Mouse (Mus musculus): ENCODE results near the gene Tm7sf3. TPM values are rescaled to one million over a fixed set of nuclear protein-coding genes. Genes with fewer than 3 reads are reported as not detected.

The Tm7sf3 gene
- polyA plus RNA-seq, 1 experiment from 2014 or later = 31.8 TPM

DNA sequence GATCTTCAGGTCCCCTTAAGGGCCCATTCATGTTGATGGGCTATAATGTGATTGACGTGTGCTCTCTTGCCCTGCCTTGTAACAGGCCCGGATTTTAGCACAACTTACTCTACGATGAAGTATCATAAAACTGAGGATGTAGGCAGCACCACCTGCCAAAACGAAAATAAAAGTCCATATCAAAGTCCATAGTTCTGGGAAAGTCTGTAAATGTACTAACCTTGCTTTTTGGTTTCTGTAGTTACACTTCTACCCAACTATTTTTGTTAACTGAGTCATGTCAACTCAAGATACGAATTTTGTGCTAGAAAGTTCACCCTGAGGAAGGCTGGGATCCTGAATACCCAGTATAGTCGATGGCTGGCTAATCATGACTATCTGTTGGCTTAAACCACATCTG is 1.6 kb downstream of the Tm7sf3 start:
- H3K36me3 ChIP-seq (ENCODE audit: control insufficient read depth, insufficient read depth, low read length) = no peaks in the 10 kb centered on the region
- no peak overlapping the region for H3K27ac ChIP-seq (ENCODE audit: low read depth, low read length)
- peaks cover 8% of the 10 kb centered on the region; the same call in 1 of the 2 replicates for H3K4me1 ChIP-seq (ENCODE audit: control insufficient read depth, insufficient read depth, low read length)
- H3K27me3 ChIP-seq (ENCODE audit: control insufficient read depth, insufficient read depth, low read length) = no peaks in the 10 kb centered on the region
- no peak overlapping the region for H3K4me3 ChIP-seq (ENCODE audit: low read depth, low read length)
- WGBS = 86% methylated on average over 6 of the region's 6 CpGs
- no peak overlapping the region for H3K9ac ChIP-seq (replicated peaks; ENCODE audit: low read depth, low read length)
- H3K9me3 ChIP-seq (ENCODE audit: control insufficient read depth, low read length) = no peaks in the 10 kb centered on the region
- no peak for ATAC-seq (ENCODE audit: low read depth)
- no peak overlapping the region for H3K4me2 ChIP-seq (ENCODE audit: low read depth, low read length)

DNA sequence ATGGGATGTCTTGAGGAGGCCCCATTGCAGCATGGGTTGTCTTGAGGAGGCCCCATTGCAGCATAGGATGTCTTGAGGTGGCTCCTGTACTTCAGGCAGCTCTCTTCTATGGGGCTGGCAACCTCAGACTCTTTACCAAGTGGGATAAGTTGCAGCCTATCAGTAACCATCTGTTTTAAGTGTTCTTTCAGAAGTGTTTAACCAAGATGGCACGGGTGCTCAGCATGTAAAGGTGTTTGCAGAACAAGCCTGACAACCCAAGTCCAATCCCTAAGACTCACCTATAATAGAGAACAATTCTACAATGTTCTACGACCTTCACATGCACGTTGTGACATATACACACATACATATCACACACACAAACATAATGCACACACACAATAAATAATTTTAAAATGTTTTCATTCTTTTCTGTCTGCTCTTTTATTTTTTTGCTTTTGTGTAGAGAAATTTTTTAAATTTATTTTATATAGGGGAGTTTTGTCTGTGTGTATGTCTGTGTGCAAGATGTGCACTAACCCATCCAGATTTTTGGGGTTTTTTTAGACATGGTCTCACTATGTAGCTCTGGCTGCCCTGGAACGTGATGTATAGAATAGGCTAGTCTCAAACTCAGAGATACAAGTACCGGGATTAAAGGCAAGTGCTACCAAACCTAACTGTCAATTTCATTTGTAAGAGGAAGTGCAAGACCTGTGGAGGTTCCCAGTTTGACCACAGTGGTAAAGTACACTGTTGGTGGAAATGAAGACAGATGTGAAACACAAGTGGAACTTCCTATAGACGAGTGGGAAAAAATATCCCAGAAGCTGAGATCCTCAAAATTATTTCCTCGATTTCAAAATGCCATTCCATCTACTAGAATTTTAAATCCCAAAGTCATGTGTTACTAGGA is 2.3 kb downstream of the Tm7sf3 start:
- Histone ChIP-seq H3K4me2 (ENCODE audit: low read depth, low read length) (no peak overlapping the region), H3K27me3 (ENCODE audit: control insufficient read depth, insufficient read depth, low read length) (no peaks in the 10 kb centered on the region), H3K4me3 (ENCODE audit: low read depth, low read length) (no peak overlapping the region), H3K27ac (ENCODE audit: low read depth, low read length) (no peak overlapping the region), H3K9me3 (ENCODE audit: control insufficient read depth, low read length) (no peaks in the 10 kb centered on the region), H3K4me1 (ENCODE audit: control insufficient read depth, insufficient read depth, low read length) (peaks cover 8% of the 10 kb centered on the region; the same call in 1 of the 2 replicates), H3K36me3 (ENCODE audit: control insufficient read depth, insufficient read depth, low read length) (no peaks in the 10 kb centered on the region), H3K9ac (replicated peaks; ENCODE audit: low read depth, low read length) (no peak overlapping the region)
- no peak for ATAC-seq (ENCODE audit: low read depth)
- WGBS = 91% methylated on average over 7 of the region's 7 CpGs

DNA sequence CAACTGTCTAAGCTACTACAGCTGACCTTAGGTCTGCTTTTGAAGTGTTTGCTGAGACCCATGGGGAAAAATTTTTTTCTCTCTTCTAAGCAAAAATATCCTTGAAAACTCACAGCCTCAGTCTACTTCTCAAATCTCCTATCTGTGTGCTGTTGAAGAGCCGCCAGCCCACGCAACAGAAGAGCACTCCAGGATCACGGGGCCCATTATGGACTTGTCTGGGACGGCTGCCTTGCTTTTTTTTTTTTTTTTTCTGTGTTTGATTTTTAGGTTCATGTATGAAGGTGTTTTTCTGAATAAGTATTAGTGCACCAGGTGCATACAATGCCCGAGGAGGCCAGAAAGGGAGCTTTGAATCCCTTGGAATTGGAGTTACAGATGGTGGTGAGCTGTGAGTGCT is 6.1 kb downstream of the Tm7sf3 start:
- 90% methylated on average over 5 of the region's 5 CpGs for WGBS
- Histone ChIP-seq H3K4me3 (ENCODE audit: low read depth, low read length) (no peak overlapping the region), H3K27me3 (ENCODE audit: control insufficient read depth, insufficient read depth, low read length) (no peaks in the 10 kb centered on the region), H3K9me3 (ENCODE audit: control insufficient read depth, low read length) (no peaks in the 10 kb centered on the region), H3K4me1 (ENCODE audit: control insufficient read depth, insufficient read depth, low read length) (peaks cover 5% of the 10 kb centered on the region; the same call in 1 of the 2 replicates), H3K4me2 (ENCODE audit: low read depth, low read length) (no peak overlapping the region), H3K9ac (replicated peaks; ENCODE audit: low read depth, low read length) (no peak overlapping the region), H3K36me3 (ENCODE audit: control insufficient read depth, insufficient read depth, low read length) (no peaks in the 10 kb centered on the region), H3K27ac (ENCODE audit: low read depth, low read length) (no peak overlapping the region)
- ATAC-seq (ENCODE audit: low read depth) = no peak

DNA sequence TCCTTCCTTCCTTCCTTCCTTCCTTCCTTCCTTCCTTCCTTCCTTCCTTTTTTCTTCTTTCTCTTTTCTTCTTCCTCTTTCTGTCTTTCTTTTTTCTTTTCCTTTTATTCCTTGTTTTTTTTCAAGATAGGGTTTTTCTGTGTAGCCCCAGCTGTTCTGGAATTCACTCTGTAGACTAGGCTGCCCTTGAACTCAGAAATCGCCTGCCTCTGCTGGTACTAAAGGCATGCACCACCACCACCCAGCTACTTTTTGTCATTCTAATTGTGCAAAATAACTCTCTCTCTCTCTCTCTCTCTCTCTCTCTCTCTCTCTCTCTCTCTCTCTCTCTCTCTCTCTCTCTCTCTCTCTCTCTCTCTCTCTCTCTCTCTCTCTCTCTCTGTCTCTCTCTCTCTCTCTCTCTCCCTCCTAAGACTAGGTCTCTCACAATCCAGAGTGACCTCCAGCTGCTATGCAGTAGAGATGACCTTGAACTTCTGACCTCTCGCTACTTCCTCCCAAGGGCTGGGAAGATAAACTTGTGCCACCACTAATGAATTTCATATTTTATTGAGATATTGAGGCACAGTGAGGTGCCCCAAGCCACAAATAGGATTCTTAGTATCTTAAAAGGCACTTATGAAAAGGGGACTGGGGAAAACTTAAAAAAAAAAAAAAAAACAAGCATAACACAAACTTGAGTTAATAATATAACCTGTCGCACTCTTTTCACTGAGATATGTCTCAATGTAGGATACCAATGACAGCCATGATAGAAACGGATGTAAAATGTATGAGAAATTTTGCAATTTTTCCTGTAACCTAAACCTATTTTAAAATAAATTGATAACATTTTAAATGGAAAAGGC is 7.6 kb downstream of the Tm7sf3 start:
- Histone ChIP-seq H3K27me3 (ENCODE audit: control insufficient read depth, insufficient read depth, low read length) (no peaks in the 10 kb centered on the region), H3K4me2 (ENCODE audit: low read depth, low read length) (no peak overlapping the region), H3K4me3 (ENCODE audit: low read depth, low read length) (no peak overlapping the region), H3K9ac (replicated peaks; ENCODE audit: low read depth, low read length) (no peak overlapping the region), H3K4me1 (ENCODE audit: control insufficient read depth, insufficient read depth, low read length) (peaks cover 5% of the 10 kb centered on the region; the same call in 1 of the 2 replicates), H3K9me3 (ENCODE audit: control insufficient read depth, low read length) (no peaks in the 10 kb centered on the region), H3K36me3 (ENCODE audit: control insufficient read depth, insufficient read depth, low read length) (no peaks in the 10 kb centered on the region), H3K27ac (ENCODE audit: low read depth, low read length) (no peak overlapping the region)
- ATAC-seq (ENCODE audit: low read depth) = no peak
- 67% methylated on average over 4 of the region's 4 CpGs for WGBS

DNA sequence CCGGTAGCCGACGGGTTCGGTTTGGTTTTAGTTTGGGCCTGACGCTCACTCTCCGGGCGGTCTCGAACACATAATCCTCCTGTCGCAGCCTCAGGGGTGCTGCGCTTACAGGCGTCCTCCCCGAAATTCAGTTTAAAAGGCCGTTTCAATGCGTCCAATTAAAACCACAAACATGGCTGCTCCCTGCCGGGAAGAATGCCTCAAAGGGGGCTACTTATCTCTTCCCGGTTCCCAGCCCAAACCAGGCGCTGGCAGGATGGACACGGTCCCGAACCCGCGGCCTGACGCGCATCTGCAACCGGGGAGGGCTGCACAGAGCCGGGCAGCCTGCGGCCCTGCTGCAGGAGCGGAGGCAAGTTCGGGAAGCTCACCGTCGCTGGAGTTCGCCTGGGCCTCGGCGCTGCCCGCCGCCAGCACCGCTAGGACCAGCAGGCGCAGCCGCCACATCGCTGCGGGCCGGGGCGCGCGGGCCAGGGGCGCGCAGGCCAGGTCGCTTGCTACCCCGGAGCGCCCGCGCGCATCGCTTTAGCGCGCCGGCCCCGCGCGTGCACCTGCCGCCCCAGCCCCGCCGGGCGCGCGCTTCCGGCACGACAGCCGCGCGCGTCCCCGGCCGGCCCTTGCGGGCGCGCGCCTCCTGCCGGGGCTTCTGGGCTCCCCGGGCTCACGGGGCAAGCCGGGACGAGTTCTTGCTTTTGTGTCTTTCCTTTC is 8.5 kb downstream of the Tm7sf3 start:
- Histone ChIP-seq H3K27ac (ENCODE audit: low read depth, low read length) (peak overlapping the region; percentile 66), H3K27me3 (ENCODE audit: control insufficient read depth, insufficient read depth, low read length) (no peaks in the 10 kb centered on the region), H3K9ac (replicated peaks; ENCODE audit: low read depth, low read length) (peak overlapping the region; percentile 71), H3K4me1 (ENCODE audit: control insufficient read depth, insufficient read depth, low read length) (peaks cover 5% of the 10 kb centered on the region; the same call in 1 of the 2 replicates), H3K36me3 (ENCODE audit: control insufficient read depth, insufficient read depth, low read length) (no peaks in the 10 kb centered on the region), H3K9me3 (ENCODE audit: control insufficient read depth, low read length) (no peaks in the 10 kb centered on the region), H3K4me3 (ENCODE audit: low read depth, low read length) (peak overlapping the region; percentile 62), H3K4me2 (ENCODE audit: low read depth, low read length) (peak overlapping the region; percentile 67)
- under 1% methylated on average over 73 of the region's 82 CpGs for WGBS
- peak; percentile 95 for ATAC-seq (ENCODE audit: low read depth)

DNA sequence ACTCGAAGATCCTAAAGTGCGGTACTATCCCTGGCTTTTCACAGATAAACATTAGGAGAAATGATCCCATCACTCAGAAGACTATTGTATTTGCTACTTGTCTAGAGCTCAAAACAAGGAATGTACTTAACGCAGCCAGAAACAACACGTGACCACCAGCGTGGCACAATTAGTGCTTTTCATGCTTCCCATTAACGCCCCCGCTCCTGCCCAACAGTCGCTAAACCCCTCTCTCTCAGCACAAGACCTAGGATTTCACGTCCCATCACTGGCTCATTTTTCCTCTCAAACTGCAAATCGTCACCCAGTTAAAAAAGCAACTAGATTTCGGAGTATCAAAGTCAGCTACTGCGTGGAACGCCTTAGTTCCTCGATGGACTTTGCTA is 9.0 kb downstream of the Tm7sf3 start:
- peak overlapping the region; percentile 71 for H3K9ac ChIP-seq (replicated peaks; ENCODE audit: low read depth, low read length)
- H3K4me3 ChIP-seq (ENCODE audit: low read depth, low read length) = peak overlapping the region; percentile 62
- peak; percentile 51 for ATAC-seq (ENCODE audit: low read depth)
- H3K9me3 ChIP-seq (ENCODE audit: control insufficient read depth, low read length) = no peaks in the 10 kb centered on the region
- H3K27ac ChIP-seq (ENCODE audit: low read depth, low read length) = peak overlapping the region; percentile 66
- H3K27me3 ChIP-seq (ENCODE audit: control insufficient read depth, insufficient read depth, low read length) = no peaks in the 10 kb centered on the region
- H3K36me3 ChIP-seq (ENCODE audit: control insufficient read depth, insufficient read depth, low read length) = no peaks in the 10 kb centered on the region
- H3K4me2 ChIP-seq (ENCODE audit: low read depth, low read length) = peak overlapping the region; percentile 67
- H3K4me1 ChIP-seq (ENCODE audit: control insufficient read depth, insufficient read depth, low read length) = peaks cover 5% of the 10 kb centered on the region; the same call in 1 of the 2 replicates
- WGBS = 11% methylated on average over 14 of the region's 14 CpGs

DNA sequence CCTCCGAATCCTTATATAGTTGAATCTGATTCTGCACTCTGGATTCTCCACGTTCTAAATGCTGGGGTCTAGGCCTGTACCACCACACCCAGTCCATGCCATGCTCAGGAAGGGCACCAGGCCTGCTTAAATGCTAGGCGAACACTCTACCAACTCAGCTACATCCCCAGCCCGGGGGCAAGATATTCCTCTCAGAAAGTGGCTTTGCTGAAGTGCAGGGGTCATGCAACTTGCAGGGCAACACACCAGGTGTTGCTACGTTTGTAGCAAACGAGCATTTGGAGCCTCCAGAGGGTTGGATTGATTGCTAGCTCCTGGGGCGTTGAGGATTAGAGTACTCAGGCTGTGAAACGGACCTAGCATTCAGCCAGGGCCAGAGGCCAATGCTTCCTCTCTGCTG is 9.5 kb downstream of the Tm7sf3 start:
- H3K4me2 ChIP-seq (ENCODE audit: low read depth, low read length) = peak overlapping the region; percentile 67
- no peaks in the 10 kb centered on the region for H3K9me3 ChIP-seq (ENCODE audit: control insufficient read depth, low read length)
- H3K4me1 ChIP-seq (ENCODE audit: control insufficient read depth, insufficient read depth, low read length) = peaks cover 5% of the 10 kb centered on the region; the same call in 1 of the 2 replicates
- no peaks in the 10 kb centered on the region for H3K27me3 ChIP-seq (ENCODE audit: control insufficient read depth, insufficient read depth, low read length)
- 45% methylated on average over 8 of the region's 8 CpGs for WGBS
- H3K4me3 ChIP-seq (ENCODE audit: low read depth, low read length) = no peak overlapping the region
- no peak overlapping the region for H3K27ac ChIP-seq (ENCODE audit: low read depth, low read length)
- H3K36me3 ChIP-seq (ENCODE audit: control insufficient read depth, insufficient read depth, low read length) = no peaks in the 10 kb centered on the region
- ATAC-seq (ENCODE audit: low read depth) = peak; percentile 9; the same call in 1 of the 2 replicates
- H3K9ac ChIP-seq (replicated peaks; ENCODE audit: low read depth, low read length) = no peak overlapping the region

DNA sequence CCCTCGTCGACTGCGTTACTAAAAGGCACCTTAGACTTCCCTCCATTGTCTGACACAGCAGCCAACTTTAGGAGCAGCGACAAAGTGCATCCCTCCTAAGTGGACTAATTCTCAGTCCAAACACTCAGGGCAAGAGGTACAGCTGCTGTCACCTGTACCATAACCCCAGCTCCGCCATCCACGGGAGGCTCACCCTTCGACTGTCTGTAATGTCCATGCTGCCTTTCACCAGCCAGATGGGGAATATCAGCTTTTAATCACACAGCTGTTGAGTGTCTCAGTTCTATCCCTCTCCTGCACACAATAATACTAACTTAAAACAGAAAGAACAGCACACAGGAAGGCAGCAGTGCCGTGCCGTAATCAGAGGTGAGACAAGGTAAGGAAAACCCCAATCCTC is 10.2 kb downstream of the Tm7sf3 start:
- Histone ChIP-seq H3K27me3 (ENCODE audit: control insufficient read depth, insufficient read depth, low read length) (no peaks in the 10 kb centered on the region), H3K4me3 (ENCODE audit: low read depth, low read length) (no peak overlapping the region), H3K4me1 (ENCODE audit: control insufficient read depth, insufficient read depth, low read length) (peaks cover 5% of the 10 kb centered on the region; the same call in 1 of the 2 replicates), H3K36me3 (ENCODE audit: control insufficient read depth, insufficient read depth, low read length) (no peaks in the 10 kb centered on the region), H3K9ac (replicated peaks; ENCODE audit: low read depth, low read length) (no peak overlapping the region), H3K4me2 (ENCODE audit: low read depth, low read length) (no peak overlapping the region), H3K9me3 (ENCODE audit: control insufficient read depth, low read length) (no peaks in the 10 kb centered on the region), H3K27ac (ENCODE audit: low read depth, low read length) (no peak overlapping the region)
- WGBS = 78% methylated on average over 9 of the region's 9 CpGs
- no peak for ATAC-seq (ENCODE audit: low read depth)

All from neural tube, embryonic 14.5 days (tissue).